8 mouse cellular contexts compared by ENCODE assay signal in the genomic region with DNA sequence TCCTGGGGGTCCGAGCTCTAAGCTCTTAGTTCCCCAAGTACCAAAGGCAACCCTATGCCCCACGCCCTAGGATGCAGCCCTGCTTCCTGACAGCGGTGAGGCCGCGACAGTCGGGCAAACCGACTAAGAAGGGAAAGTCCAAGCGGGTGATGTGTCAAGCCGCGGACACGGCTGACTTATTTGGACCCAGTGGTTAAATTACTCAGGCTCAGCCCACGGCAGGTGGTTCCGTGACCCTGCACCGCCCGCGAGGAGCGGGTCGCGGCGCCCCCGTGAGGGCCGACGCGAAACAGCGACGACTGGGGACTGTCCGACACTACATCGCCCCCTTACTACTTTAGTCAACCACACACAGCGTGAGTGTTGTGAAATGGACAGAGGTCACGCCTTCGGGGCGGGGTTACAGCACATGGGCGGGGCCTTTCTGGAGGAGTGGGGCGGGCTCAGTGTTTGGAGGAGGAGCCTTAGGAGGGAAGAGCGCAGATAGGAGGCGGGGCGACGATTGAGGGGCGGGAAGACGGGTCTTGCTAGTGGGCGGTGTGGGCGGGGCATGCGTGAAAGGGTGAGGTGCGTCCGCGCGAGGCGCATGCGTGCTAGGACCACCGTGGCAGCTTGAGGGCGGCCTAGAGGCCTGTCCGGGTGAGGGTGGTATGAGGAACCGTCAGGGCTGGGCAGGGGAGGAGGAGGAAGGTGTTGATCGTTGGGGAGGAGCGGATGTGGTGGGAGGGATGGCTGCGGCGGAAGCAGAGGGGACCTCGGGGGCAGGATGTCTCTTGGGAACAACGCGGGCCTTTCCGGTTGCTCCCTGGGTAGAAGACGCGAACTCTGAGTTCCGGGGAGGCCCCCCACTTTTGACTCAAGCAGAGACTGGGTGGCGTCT. TPM values are rescaled to one million over a fixed set of nuclear protein-coding genes. Genes with fewer than 3 reads are reported as not detected.
A peak's percentile ranks its signal among the peaks of the same experiment; 100 is the strongest.
DNase-seq lines count a peak whose midpoint lies in the region; ATAC-seq lines count a peak whose summit lies in the region.

A gene (plus strand): TSS at position 555 of the 880 bp plus-strand sequence.

- peak within 1 kb of the TSS; percentile 87 for H3K27ac ChIP-seq in hindbrain, embryonic 14.5 days

- H3K36me3 ChIP-seq in hindbrain, embryonic 14.5 days (replicated peaks; ENCODE audit: control insufficient read depth, insufficient read depth): peaks cover 24% of the 10 kb centered on the region

- H3K4me1 ChIP-seq in hindbrain, embryonic 14.5 days (replicated peaks; ENCODE audit: control insufficient read depth, insufficient read depth, low read length): peaks cover 8% of the 10 kb centered on the region

- H3K27me3 ChIP-seq in hindbrain, embryonic 14.5 days (ENCODE audit: control insufficient read depth, insufficient read depth, low read length): no peaks in the 10 kb centered on the region

- peak within 1 kb of the TSS; percentile 72 for H3K4me3 ChIP-seq in hindbrain, embryonic 14.5 days (replicated peaks; ENCODE audit: low read length)

- peak within 1 kb of the TSS; percentile 56 for H3K4me2 ChIP-seq in hindbrain, embryonic 14.5 days (replicated peaks)

- no peaks in the 10 kb centered on the region for H3K9me3 ChIP-seq in hindbrain, embryonic 14.5 days (ENCODE audit: control insufficient read depth, low read length)

- WGBS in hindbrain, embryonic 14.5 days: under 1% methylated on average over 65 of the region's 65 CpGs

- H3K9ac ChIP-seq in hindbrain, embryonic 14.5 days: peak within 1 kb of the TSS; percentile 77

- DNase-seq in R1 (ENCODE audit: low read depth, low spot score): peak; percentile 98
- DNase-seq in cerebellum, postnatal 25 days: peak; percentile 98 to 100
- peak; percentile 91 to 95 for DNase-seq in frontal cortex, postnatal 25 days (ENCODE audit: low spot score in 2 of 2)
- DNase-seq in hindbrain, embryonic 14.5 days (ENCODE audit: low spot score): peak; percentile 96
- DNase-seq in layer of hippocampus, postnatal 36 days: peak; percentile 98
- peak; percentile 99 for DNase-seq in lung, postnatal 36 days
- DNase-seq in retina, postnatal 1 day: peak; percentile 99
- peak; percentile 99 to 100 for DNase-seq in urinary bladder, adult 18-20 months (ENCODE audit: low spot score in 2 of 2)

- peak; percentile 95 for ATAC-seq in hindbrain, embryonic 14.5 days (ENCODE audit: low FRiP score)

RNA-seq across cellular contexts. Expression of the gene that starts here (rescaled TPM):
- polyA plus RNA-seq in hindbrain, embryonic 14.5 days (2014; fragmentation: Nextera tagmentation; extraction: Ambion mirVana): 55.6 and 65.8 TPM in 2 replicates
- 10 to 100 TPM; 60.4 to 60.6 TPM for total RNA-seq in layer of hippocampus, postnatal 36 days (2021)

Comparison
In these comparisons a context has a peak if more than half of its experiments do, and no peak if none do; other contexts are left out.
1. Peak in every context shown above with its lines: DNase-seq, ATAC-seq, H3K4me3 ChIP-seq and H3K27ac ChIP-seq.